Mouse (Mus musculus) left cerebral cortex, adult 2 months (tissue): ENCODE results near the gene Htra2. TPM values are rescaled to one million over a fixed set of nuclear protein-coding genes. Genes with fewer than 3 reads are reported as not detected.

ENCODE experiments used
- DNase-seq, 2 experiments: peaks; one replicate each; pipeline ENCODE4 v3.0.0; 2021 to 2022; ENCODE audit warnings: low spot score in 2 of 2, mixed read lengths in 1 of 2; ENCODE audit errors: extremely low spot score in 1 of 2
- H3K27ac ChIP-seq: fragments of 200-600 bp; 2 replicates; pipeline ENCODE4 v1.8.1; 2022
- H3K4me3 ChIP-seq: fragments of 200-600 bp; 2 replicates; pipeline ENCODE4 v1.8.1; 2022
- CTCF ChIP-seq: fragments of 200-600 bp; IDR thresholded peaks from 2 replicates; pipeline ENCODE4 v1.8.1; 2022; ENCODE audit warnings: antibody characterized with exemption, mild to moderate bottlenecking, moderate library complexity
- intact Hi-C: fragments of 180-260 bp; cut with DNase I; formaldehyde crosslinking; loops from one replicate; pipeline ENCODE4 v1.15.1; 2025
- total RNA-seq, 2 experiments: library from RNA; stranded (reverse); gene quantifications; 2 replicates each; pipeline ENCODE4 v1.2.3; 2021

The Htra2 gene
- total RNA-seq, 2 experiments from 2014 or later, result 42.2 to 47.0 TPM

DNA sequence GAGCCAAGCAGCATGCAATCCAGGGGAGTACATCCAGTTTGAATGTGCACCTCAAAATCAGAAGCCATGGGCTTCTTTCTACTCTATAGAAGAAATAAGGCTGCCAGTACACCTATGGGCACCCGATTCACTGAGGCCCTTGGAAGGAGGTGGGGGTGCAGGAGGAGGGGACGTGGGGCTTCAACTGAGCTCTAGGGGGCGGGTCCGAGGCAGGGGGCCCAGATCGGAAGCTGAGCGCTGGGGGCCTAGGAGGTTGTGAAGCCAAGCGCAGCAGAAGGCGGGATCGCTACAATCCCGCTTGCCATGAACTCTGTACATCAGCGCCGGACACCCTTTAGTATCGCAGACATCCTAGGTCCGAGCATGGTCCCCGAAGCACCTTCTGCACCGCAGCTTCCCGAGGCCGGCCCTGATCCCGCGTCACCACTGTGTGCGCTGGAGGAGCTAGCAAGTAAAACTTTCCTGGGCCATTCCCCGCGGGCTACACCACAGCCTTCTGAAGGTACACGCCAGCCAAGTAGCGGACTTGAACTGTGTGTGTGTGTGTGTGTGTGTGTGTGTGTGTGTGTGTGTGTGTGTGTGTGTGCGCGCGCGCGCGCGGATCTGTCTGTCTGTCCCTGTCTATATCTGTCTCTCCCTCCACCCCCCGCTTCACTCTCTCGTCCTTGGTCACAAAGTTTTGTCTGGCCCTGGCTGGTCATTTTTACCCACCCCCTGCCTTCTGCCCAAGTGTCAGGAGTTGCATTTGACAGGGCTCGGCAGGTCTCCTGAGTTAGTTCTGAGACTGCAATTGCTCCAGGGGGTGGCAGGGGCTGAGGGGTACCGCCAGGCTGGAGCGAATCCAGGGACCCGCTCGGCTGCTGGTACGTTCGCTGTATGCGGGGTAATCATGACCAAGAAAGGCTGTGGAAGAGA lies 31.3 kb upstream of the Htra2 start, which contains the start of gene Lbx2:
TSS of gene Lbx2 (plus strand) at position 247 of the 915 bp plus-strand sequence.
- H3K4me3 ChIP-seq, result no peak within 1 kb of the TSS
- no peak for DNase-seq
- intact Hi-C loops, result no loop called here

GRCm38 (mm10) chr6:83084477-83084876 lies 29.4 kb upstream of the Htra2 start:
- no peak overlapping the region for H3K4me3 ChIP-seq
- DNase-seq, result no peak
- H3K27ac ChIP-seq, result no peak overlapping the region
- no peak for TF ChIP-seq CTCF
- intact Hi-C loops, result no loop called here

More for the DNA sequence above, 31.3 kb upstream of the Htra2 start, which contains the start of gene Lbx2:
- no peak for TF ChIP-seq CTCF
- no peak within 1 kb of the TSS for H3K27ac ChIP-seq

- no peak for DNase-seq
- Histone ChIP-seq H3K27ac (no peak overlapping the region), H3K4me3 (no peak overlapping the region)
- no peak for TF ChIP-seq CTCF
- intact Hi-C loops, result no loop called here
These were observed 28.4 kb upstream of the Htra2 start for GRCm38 (mm10) chr6:83083497-83083896.

- DNase-seq, result no peak
- H3K27ac ChIP-seq, result no peak overlapping the region
- no peak overlapping the region for H3K4me3 ChIP-seq
- intact Hi-C loops, result no loop called here
- TF ChIP-seq CTCF, result no peak
These were observed 25.1 kb upstream of the Htra2 start for GRCm38 (mm10) chr6:83080210-83080609.

- peak; percentile 63 for TF ChIP-seq CTCF
- Histone ChIP-seq H3K4me3 (peak overlapping the region; percentile 84), H3K27ac (peak overlapping the region; percentile 100)
- intact Hi-C loops, result loop anchor here (1.0 to 10.0 kb wide), 4 partner anchors 22 to 636 kb away; partner anchors contain the start of genes Aup1, Ccdc142, Gm42688 and Vax2
- DNase-seq, result peak; percentile 99
These were observed 23.3 kb upstream of the Htra2 start for GRCm38 (mm10) chr6:83078324-83078858.

- intact Hi-C loops, result loop anchor here (1.0 to 10.0 kb wide), 4 partner anchors 23 to 637 kb away; partner anchors contain the start of genes Aup1, Ccdc142, Gm42688 and Vax2
- H3K4me3 ChIP-seq, result peak within 1 kb of the TSS; percentile 84
- TF ChIP-seq CTCF, result no peak
- DNase-seq, result peak; percentile 39 to 56
- H3K27ac ChIP-seq, result peak within 1 kb of the TSS; percentile 100
These were observed 22.7 kb upstream of the Htra2 start, which contains the start of gene Pcgf1 for GRCm38 (mm10) chr6:83077630-83078323. TSS of gene Pcgf1 (plus strand) at chr6:83077869.

- H3K4me3 ChIP-seq, result no peak overlapping the region
- TF ChIP-seq CTCF, result no peak; the same call in 1 of the 2 replicates
- DNase-seq, result no peak
- intact Hi-C loops, result loop anchor here (10.0 kb wide), 1 partner anchor 640 kb away; the partner anchor contains the start of gene Vax2
- H3K27ac ChIP-seq, result no peak overlapping the region
These were observed 19.9 kb upstream of the Htra2 start for GRCm38 (mm10) chr6:83074979-83075378.

- Histone ChIP-seq H3K27ac (no peak overlapping the region), H3K4me3 (no peak overlapping the region)
- TF ChIP-seq CTCF, result no peak
- intact Hi-C loops, result loop anchor here (10.0 kb wide), 1 partner anchor 644 kb away; the partner anchor contains the start of gene Vax2
- no peak for DNase-seq
These were observed 16.1 kb upstream of the Htra2 start for GRCm38 (mm10) chr6:83071220-83071619.

DNA sequence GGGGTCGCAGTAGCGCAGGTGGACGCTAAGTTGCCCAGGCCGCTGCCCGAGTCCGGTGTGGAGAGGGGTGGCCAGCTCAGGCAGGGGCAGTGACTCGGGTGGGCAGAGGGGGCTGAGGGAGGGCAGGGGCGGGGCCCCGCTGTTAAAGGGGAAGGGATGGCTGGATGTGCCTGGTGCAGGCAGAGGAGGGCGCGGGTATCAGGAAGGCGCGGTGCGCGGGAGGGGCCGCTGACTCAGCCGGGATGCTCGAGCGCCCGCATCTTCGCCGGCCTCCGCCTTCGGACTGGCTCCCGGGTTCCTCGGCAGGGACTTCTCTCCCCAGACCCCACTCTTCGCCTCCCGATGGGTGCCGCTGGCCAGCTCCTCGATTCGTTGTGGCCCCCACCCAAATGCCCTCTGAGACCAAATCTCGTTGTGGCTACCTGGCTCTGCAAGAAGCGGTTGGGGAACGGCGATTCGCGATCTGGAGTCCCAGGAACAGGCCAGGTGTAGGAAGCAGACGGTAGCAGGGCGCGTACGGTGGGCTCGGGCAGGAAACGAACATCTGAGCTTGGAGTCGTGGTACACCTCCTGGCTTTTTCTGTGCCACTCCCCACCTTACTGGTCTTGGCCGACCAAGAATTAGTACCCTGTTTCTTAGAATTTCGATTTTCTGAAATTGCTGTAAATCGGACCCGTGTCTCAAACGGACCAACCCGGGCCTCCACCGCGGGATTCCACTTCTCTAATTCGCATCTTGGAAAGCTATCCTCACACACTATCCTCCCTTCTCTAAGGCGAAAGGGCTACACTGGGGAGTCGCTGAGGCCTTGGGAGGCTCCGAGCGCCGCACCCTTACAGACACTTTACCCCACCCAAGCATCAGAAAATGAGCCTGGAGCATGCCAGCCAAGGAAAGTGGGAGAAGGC lies 15.5 kb upstream of the Htra2 start:
- no peak for TF ChIP-seq CTCF
- H3K27ac ChIP-seq, result no peak overlapping the region
- peak in 1 of 2 experiments; percentile 43 for DNase-seq
- H3K4me3 ChIP-seq, result no peak overlapping the region
- intact Hi-C loops, result loop anchor here (10.0 kb wide), 1 partner anchor 644 kb away; the partner anchor contains the start of gene Vax2

- intact Hi-C loops, result loop anchor here (10.0 kb wide), 1 partner anchor 645 kb away; the partner anchor contains the start of gene Vax2
- H3K4me3 ChIP-seq, result no peak within 1 kb of the TSS
- DNase-seq, result no peak
- TF ChIP-seq CTCF, result no peak
- H3K27ac ChIP-seq, result no peak within 1 kb of the TSS
These were observed 15.0 kb upstream of the Htra2 start, which contains the start of gene Tlx2 for GRCm38 (mm10) chr6:83070247-83070310. TSS of gene Tlx2 (minus strand) at chr6:83070293.
